8 mouse cellular contexts compared by ENCODE assay signal in genomic region chr2:33640978-33641858, GRCm38 (mm10). TPM values are rescaled to one million over a fixed set of nuclear protein-coding genes. Genes with fewer than 3 reads are reported as not detected.
A peak's percentile ranks its signal among the peaks of the same experiment; 100 is the strongest.
DNase-seq lines count a peak whose midpoint lies in the region; ATAC-seq lines count a peak whose summit lies in the region.

No protein-coding gene starts in this region.

- WGBS in forebrain, embryonic 16.5 days = 1% methylated on average over 49 of the region's 56 CpGs
- WGBS in hindbrain, embryonic 15.5 days = 2% methylated on average over 45 of the region's 56 CpGs
- WGBS in liver, embryonic 12.5 days (ENCODE audit: insufficient replicate concordance) = 2% methylated on average over 53 of the region's 56 CpGs

- peaks cover 19% of the 10 kb centered on the region for H3K4me1 ChIP-seq in forebrain, embryonic 16.5 days (replicated peaks; ENCODE audit: control insufficient read depth, insufficient read depth, low read length)
- peaks cover 17% of the 10 kb centered on the region for H3K4me1 ChIP-seq in hindbrain, embryonic 15.5 days (replicated peaks)
- peaks cover 7% of the 10 kb centered on the region; the same call in 1 of the 2 replicates for H3K4me1 ChIP-seq in liver, embryonic 12.5 days

- H3K27ac ChIP-seq in forebrain, embryonic 16.5 days (ENCODE audit: low read length) = no peak overlapping the region
- H3K27ac ChIP-seq in hindbrain, embryonic 15.5 days (replicated peaks) = peak overlapping the region; percentile 77
- no peak overlapping the region for H3K27ac ChIP-seq in liver, embryonic 12.5 days

- peaks cover 91% of the 10 kb centered on the region for H3K27me3 ChIP-seq in forebrain, embryonic 16.5 days (replicated peaks; ENCODE audit: control insufficient read depth, insufficient read depth, low read length)
- H3K27me3 ChIP-seq in hindbrain, embryonic 15.5 days = peaks cover 79% of the 10 kb centered on the region
- peaks cover 100% of the 10 kb centered on the region for H3K27me3 ChIP-seq in liver, embryonic 12.5 days (replicated peaks)

- no peak overlapping the region for H3K9ac ChIP-seq in forebrain, embryonic 16.5 days (replicated peaks; ENCODE audit: low read depth, low read length)
- H3K9ac ChIP-seq in hindbrain, embryonic 15.5 days = peak overlapping the region; percentile 49; the same call in 1 of the 2 replicates
- H3K9ac ChIP-seq in liver, embryonic 12.5 days = no peak overlapping the region

- H3K36me3 ChIP-seq in forebrain, embryonic 16.5 days (ENCODE audit: control insufficient read depth, insufficient read depth) = no peaks in the 10 kb centered on the region
- H3K36me3 ChIP-seq in hindbrain, embryonic 15.5 days = no peaks in the 10 kb centered on the region
- H3K36me3 ChIP-seq in liver, embryonic 12.5 days = no peaks in the 10 kb centered on the region

- peak overlapping the region; percentile 31 for H3K4me3 ChIP-seq in forebrain, embryonic 16.5 days (replicated peaks; ENCODE audit: low read length)
- H3K4me3 ChIP-seq in hindbrain, embryonic 15.5 days = peak overlapping the region; percentile 39
- H3K4me3 ChIP-seq in liver, embryonic 12.5 days = peak overlapping the region; percentile 47

- peak overlapping the region; percentile 39 for H3K4me2 ChIP-seq in forebrain, embryonic 16.5 days (ENCODE audit: low read length)
- peak overlapping the region; percentile 53 for H3K4me2 ChIP-seq in hindbrain, embryonic 15.5 days
- peak overlapping the region; percentile 51 for H3K4me2 ChIP-seq in liver, embryonic 12.5 days

- no peak for ATAC-seq in forebrain, embryonic 16.5 days
- ATAC-seq in hindbrain, embryonic 15.5 days (ENCODE audit: low FRiP score, low read depth) = peak; percentile 63; the same call in 1 of the 2 replicates
- ATAC-seq in liver, embryonic 12.5 days = no peak

- peak; percentile 52 to 55 for DNase-seq in heart, adult 18-20 months
- DNase-seq in heart, adult 8-10 months (ENCODE audit: low spot score) = no peak
- peak; percentile 78 for DNase-seq in retina, postnatal 1 day
- DNase-seq in urinary bladder, postnatal 4 days (ENCODE audit: low spot score in 2 of 2) = no peak
- DNase-seq in cerebellum, postnatal 36 days = no peak

- no peaks in the 10 kb centered on the region for H3K9me3 ChIP-seq in forebrain, embryonic 16.5 days (ENCODE audit: control insufficient read depth, low read length)
- H3K9me3 ChIP-seq in hindbrain, embryonic 15.5 days = no peaks in the 10 kb centered on the region
- no peaks in the 10 kb centered on the region for H3K9me3 ChIP-seq in liver, embryonic 12.5 days (replicated peaks)

RNA-seq across cellular contexts. Expression of gene Lmx1b, which starts 0.9 kb away (rescaled TPM):
- under 1 TPM in 1 of 2 experiments, not detected in 1; 0.05 TPM for total RNA-seq in heart, adult 18-20 months (2021)
- under 1 TPM; 0.09 to 0.41 (median 0.10) TPM for total RNA-seq in heart, adult 8-10 months (2022)
- not detected in 2 replicates for polyA plus RNA-seq in forebrain, embryonic 16.5 days (2015; fragmentation: Nextera tagmentation; extraction: Ambion mirVana)
- 4.9 and 6.2 TPM in 2 replicates for polyA plus RNA-seq in hindbrain, embryonic 15.5 days (2015; fragmentation: Nextera tagmentation; extraction: Ambion mirVana)
- polyA plus RNA-seq in liver, embryonic 12.5 days (2016; fragmentation: Nextera tagmentation; extraction: Ambion mirVana) = 0.04 TPM in 1 of 2 replicates, not detected in the other

Comparison
In these comparisons a context has a peak if more than half of its experiments do, and no peak if none do; other contexts are left out.
1. DNase-seq: peak in heart, adult 18-20 months (2 of 2) and retina, postnatal 1 day (single experiment); none in heart, adult 8-10 months (single experiment), urinary bladder, postnatal 4 days (0 of 2) and cerebellum, postnatal 36 days (0 of 2).
2. Peak in every context shown above with its lines, with median percentiles within 50 percentile points of each other: H3K4me2 ChIP-seq and H3K4me3 ChIP-seq.